Mouse (Mus musculus) bone marrow, adult 2 months (tissue): ENCODE measurements around the gene Stip1.

Experiments
- CTCF ChIP-seq: fragments of 200-500 bp; IDR thresholded peaks from 2 replicates; pipeline ENCODE4 v1.5.1; 2011; ENCODE audit warnings: low read length, control low read depth; ENCODE audit not compliant: control insufficient read depth, insufficient read depth
- POLR2A ChIP-seq: fragments of 200-500 bp; IDR thresholded peaks from 2 replicates; pipeline ENCODE4 v1.6.1; 2011; ENCODE audit warnings: low read depth, mild to moderate bottlenecking, control low read depth, low read length, borderline replicate concordance; ENCODE audit not compliant: control insufficient read depth

- TF ChIP-seq CTCF (peak; percentile 13; the same call in 1 of the 2 replicates), POLR2A (peak; percentile 78)
Observed at GRCm38 (mm10) chr19:7019191-7019590, 20.6 kb downstream of the Stip1 start, which contains the start of gene Fermt3.
